Mouse (Mus musculus) heart, adult 2 months (tissue): ENCODE data around the gene 2310030G06Rik.

Source experiments
- CTCF ChIP-seq: fragments of 200-600 bp; IDR thresholded peaks from 2 replicates; pipeline ENCODE4 v1.8.1; 2022; ENCODE audit warnings: antibody characterized with exemption, mild to moderate bottlenecking, moderate library complexity
- POLR2A ChIP-seq: fragments of 200-500 bp; IDR thresholded peaks from 2 replicates; pipeline ENCODE4 v1.6.1; 2011; ENCODE audit warnings: mild to moderate bottlenecking, low read depth, low read length, control low read depth; ENCODE audit not compliant: insufficient read depth

DNA sequence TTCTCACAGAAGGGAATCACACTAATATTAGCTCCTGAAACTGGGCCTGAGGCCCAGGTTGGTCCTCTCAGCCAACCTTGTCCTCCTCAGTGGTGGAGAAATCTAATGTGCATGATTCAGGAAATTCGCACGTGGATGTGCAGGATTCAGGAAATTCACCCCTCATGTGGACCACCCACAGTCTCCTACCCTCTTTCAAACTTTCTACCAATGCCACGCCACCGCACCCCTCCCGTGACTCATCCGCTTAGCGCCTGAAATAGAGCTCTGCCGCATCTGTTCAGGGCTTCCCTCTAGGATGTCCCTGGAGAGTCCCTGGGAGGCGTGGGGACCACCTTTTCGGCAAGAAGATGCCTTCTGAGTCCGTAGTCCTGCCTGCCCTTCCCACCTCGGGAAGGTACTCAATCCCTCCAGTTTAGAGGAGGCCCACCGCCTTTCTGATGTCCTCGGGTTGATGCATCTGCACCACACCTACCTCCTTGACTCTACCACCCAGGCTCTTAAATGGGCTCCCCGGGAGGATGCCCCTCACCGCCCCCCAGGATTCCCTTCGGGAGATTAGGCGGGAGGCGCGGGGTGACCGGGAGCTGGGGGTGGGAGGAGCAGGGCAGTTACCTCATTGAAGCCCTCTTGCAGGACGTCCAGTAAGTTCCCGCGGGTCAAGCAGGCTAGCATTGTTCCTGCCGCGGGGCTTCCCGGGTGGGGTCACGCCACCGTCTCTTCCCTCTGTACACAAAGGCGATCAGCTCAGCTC is 19.0 kb downstream of the 2310030G06Rik start:
- TF ChIP-seq POLR2A (no peak), CTCF (no peak)
